Mouse (Mus musculus) intestine, embryonic 14.5 days (tissue): ENCODE data around the gene Acaa1b. TPM values are rescaled to one million over a fixed set of nuclear protein-coding genes. Genes with fewer than 3 reads are reported as not detected.

Source experiments
- ATAC-seq: fragments of 200-750 bp; cut with Nextera tagmentation; replicated peaks from 2 replicates; pipeline ENCODE4 v1.8.0; 2017; ENCODE audit warnings: low read depth, moderate number of reproducible peaks, moderate TSS enrichment, moderate library complexity; ENCODE audit not compliant: low FRiP score, low TSS enrichment
- DNase-seq: peaks from one replicate; pipeline ENCODE4 v3.0.0-alpha.2; 2018; ENCODE audit warnings: low spot score
- H3K27ac ChIP-seq: fragments of 300-500 bp; sonication (generic); 2 replicates; pipeline ENCODE4 v1.5.1; 2014; ENCODE audit warnings: low read depth, mild to moderate bottlenecking, control low read depth
- H3K27me3 ChIP-seq: fragments of 300-500 bp; sonication (generic); replicated peaks from 2 replicates; pipeline ENCODE4 v1.6.1; 2014; ENCODE audit warnings: low read length, control low read depth; ENCODE audit not compliant: control insufficient read depth, insufficient read depth
- H3K36me3 ChIP-seq: fragments of 300-500 bp; sonication (generic); 2 replicates; pipeline ENCODE4 v1.6.1; 2014; ENCODE audit warnings: low read length, control low read depth; ENCODE audit not compliant: control insufficient read depth, insufficient read depth
- H3K4me1 ChIP-seq: fragments of 300-500 bp; sonication (generic); replicated peaks from 2 replicates; pipeline ENCODE4 v1.6.1; 2014; ENCODE audit warnings: low read length, control low read depth, mixed read lengths; ENCODE audit not compliant: control insufficient read depth, insufficient read depth
- H3K4me2 ChIP-seq: fragments of 300-500 bp; sonication (generic); 2 replicates; pipeline ENCODE4 v1.6.1; 2014; ENCODE audit warnings: low read length
- H3K4me3 ChIP-seq: fragments of 300-500 bp; sonication (generic); 2 replicates; pipeline ENCODE4 v1.5.1; 2014; ENCODE audit warnings: low read depth, low read length, control low read depth, mixed read lengths
- H3K9ac ChIP-seq: fragments of 300-500 bp; sonication (generic); 2 replicates; pipeline ENCODE4 v1.6.1; 2014; ENCODE audit warnings: mild to moderate bottlenecking, low read length
- H3K9me3 ChIP-seq: fragments of 300-500 bp; sonication (generic); 2 replicates; pipeline ENCODE4 v1.6.1; 2016; ENCODE audit warnings: low read length, control low read depth; ENCODE audit not compliant: control insufficient read depth
- WGBS: fragments of 180-500 bp; shearing (Covaris S2); extraction: QIAGEN DNeasy Blood & Tissue Kit; methylation state at CpG from one replicate; pipeline ENCODE4 v1.1.7; 2014; 5-methylcytosine and 5-hydroxymethylcytosine counted together
- polyA plus RNA-seq: library from polyadenylated mRNA; unstranded; fragments of >200 nt; fragmentation: Nextera tagmentation; extraction: Ambion mirVana; gene quantifications from 2 replicates; pipeline ENCODE4 v1.2.1, GENCODE M21; 2014

Acaa1b gene
- polyA plus RNA-seq, 1 experiment from 2014 or later: 2.1 TPM

- H3K27ac ChIP-seq: no peak overlapping the region
- WGBS: 14% methylated on average over 5 of the region's 5 CpGs
- ATAC-seq (no peak), DNase-seq (peak; percentile 86)
- no peaks in the 10 kb centered on the region for H3K36me3 ChIP-seq
- no peak overlapping the region for H3K9ac ChIP-seq
- H3K4me3 ChIP-seq: no peak overlapping the region
- no peaks in the 10 kb centered on the region for H3K9me3 ChIP-seq
- H3K4me1 ChIP-seq: no peaks in the 10 kb centered on the region
- no peaks in the 10 kb centered on the region for H3K27me3 ChIP-seq
- no peak overlapping the region for H3K4me2 ChIP-seq
Observed at GRCm38 (mm10) chr9:119149601-119150000, 7.3 kb downstream of the Acaa1b start.

- H3K27ac ChIP-seq: no peak overlapping the region
- H3K36me3 ChIP-seq: no peaks in the 10 kb centered on the region
- H3K4me3 ChIP-seq: no peak overlapping the region
- H3K9ac ChIP-seq: no peak overlapping the region
- 77% methylated on average over 13 of the region's 13 CpGs for WGBS
- H3K27me3 ChIP-seq: no peaks in the 10 kb centered on the region
- DNase-seq (no peak), ATAC-seq (no peak)
- H3K9me3 ChIP-seq: no peaks in the 10 kb centered on the region
- no peak overlapping the region for H3K4me2 ChIP-seq
- H3K4me1 ChIP-seq: no peaks in the 10 kb centered on the region
Observed at GRCm38 (mm10) chr9:119146098-119146770, 10.7 kb downstream of the Acaa1b start.

- H3K9ac ChIP-seq: no peak overlapping the region
- WGBS: 64% methylated on average over 6 of the region's 6 CpGs
- no peak overlapping the region for H3K4me2 ChIP-seq
- H3K4me1 ChIP-seq: no peaks in the 10 kb centered on the region
- no peaks in the 10 kb centered on the region for H3K27me3 ChIP-seq
- no peak for DNase-seq
- H3K4me3 ChIP-seq: no peak overlapping the region
- no peak for ATAC-seq
- H3K9me3 ChIP-seq: no peaks in the 10 kb centered on the region
- no peak overlapping the region for H3K27ac ChIP-seq
- no peaks in the 10 kb centered on the region for H3K36me3 ChIP-seq
Observed at GRCm38 (mm10) chr9:119145638-119146037, 11.3 kb downstream of the Acaa1b start.

- no peak overlapping the region for H3K4me2 ChIP-seq
- H3K4me1 ChIP-seq: no peaks in the 10 kb centered on the region
- H3K9ac ChIP-seq: no peak overlapping the region
- H3K27ac ChIP-seq: no peak overlapping the region
- no peak for ATAC-seq
- 58% methylated on average over 10 of the region's 10 CpGs for WGBS
- no peaks in the 10 kb centered on the region for H3K27me3 ChIP-seq
- no peaks in the 10 kb centered on the region for H3K9me3 ChIP-seq
- no peak for DNase-seq
- no peak overlapping the region for H3K4me3 ChIP-seq
- no peaks in the 10 kb centered on the region for H3K36me3 ChIP-seq
Observed at GRCm38 (mm10) chr9:119145137-119145536, 11.8 kb downstream of the Acaa1b start.

GRCm38 (mm10) chr9:119144696-119145095 lies 12.2 kb downstream of the Acaa1b start:
- no peaks in the 10 kb centered on the region for H3K36me3 ChIP-seq
- no peak for ATAC-seq
- no peak overlapping the region for H3K4me2 ChIP-seq

GRCm38 (mm10) chr9:119143372-119143771 lies 13.5 kb downstream of the Acaa1b start:
- Histone ChIP-seq H3K27ac (no peak overlapping the region), H3K36me3 (no peaks in the 10 kb centered on the region), H3K9me3 (no peaks in the 10 kb centered on the region)

More at GRCm38 (mm10) chr9:119144696-119145095, 12.2 kb downstream of the Acaa1b start:
- Histone ChIP-seq H3K4me1 (no peaks in the 10 kb centered on the region), H3K27me3 (no peaks in the 10 kb centered on the region), H3K9me3 (no peaks in the 10 kb centered on the region), H3K9ac (no peak overlapping the region), H3K4me3 (no peak overlapping the region), H3K27ac (no peak overlapping the region)
- DNase-seq: no peak
- 74% methylated on average over 8 of the region's 8 CpGs for WGBS

GRCm38 (mm10) chr9:119142066-119142465 lies 14.8 kb downstream of the Acaa1b start:
- DNase-seq (no peak), ATAC-seq (no peak)
- no peaks in the 10 kb centered on the region for H3K36me3 ChIP-seq
- no peak overlapping the region for H3K27ac ChIP-seq
- H3K4me1 ChIP-seq: no peaks in the 10 kb centered on the region
- no peak overlapping the region for H3K4me3 ChIP-seq
- no peak overlapping the region for H3K4me2 ChIP-seq
- no peaks in the 10 kb centered on the region for H3K27me3 ChIP-seq
- no peaks in the 10 kb centered on the region for H3K9me3 ChIP-seq
- no peak overlapping the region for H3K9ac ChIP-seq
- 61% methylated on average over 5 of the region's 5 CpGs for WGBS

More at GRCm38 (mm10) chr9:119143372-119143771, 13.5 kb downstream of the Acaa1b start:
- no peak overlapping the region for H3K4me3 ChIP-seq
- ATAC-seq (no peak), DNase-seq (no peak)
- no peaks in the 10 kb centered on the region for H3K4me1 ChIP-seq
- WGBS: 75% methylated on average over 9 of the region's 9 CpGs
- H3K9ac ChIP-seq: no peak overlapping the region
- no peaks in the 10 kb centered on the region for H3K27me3 ChIP-seq
- no peak overlapping the region for H3K4me2 ChIP-seq

- Histone ChIP-seq H3K4me1 (no peaks in the 10 kb centered on the region), H3K9ac (no peak overlapping the region), H3K9me3 (no peaks in the 10 kb centered on the region), H3K4me3 (no peak overlapping the region), H3K36me3 (no peaks in the 10 kb centered on the region), H3K4me2 (no peak overlapping the region), H3K27ac (no peak overlapping the region), H3K27me3 (no peaks in the 10 kb centered on the region)
- 75% methylated on average over 2 of the region's 2 CpGs for WGBS
- ATAC-seq (no peak), DNase-seq (no peak)
Observed at GRCm38 (mm10) chr9:119138836-119139235, 18.1 kb downstream of the Acaa1b start.

GRCm38 (mm10) chr9:119130692-119131091 lies 26.2 kb downstream of the Acaa1b start:
- Histone ChIP-seq H3K4me3 (no peak overlapping the region), H3K9ac (no peak overlapping the region), H3K36me3 (no peaks in the 10 kb centered on the region), H3K4me2 (no peak overlapping the region), H3K27me3 (no peaks in the 10 kb centered on the region), H3K4me1 (0 out of 2 replicates have a peak, but pooled peaks cover 6% of the 10 kb centered on the region), H3K27ac (no peak overlapping the region), H3K9me3 (no peaks in the 10 kb centered on the region)
- DNase-seq: no peak
- 26% methylated on average over 5 of the region's 5 CpGs for WGBS
- ATAC-seq: no peak
